Mouse (Mus musculus) hindbrain, embryonic 10.5 days (tissue): ENCODE data around the gene Nipal4. TPM values are rescaled to one million over a fixed set of nuclear protein-coding genes. Genes with fewer than 3 reads are reported as not detected.

Experiments
- polyA plus RNA-seq: library from polyadenylated mRNA; unstranded; fragments of >200 nt; fragmentation: Nextera tagmentation; extraction: Ambion mirVana; gene quantifications from 2 replicates; pipeline ENCODE4 v1.2.1, GENCODE M21; 2016

Nipal4 gene
- polyA plus RNA-seq, 1 experiment from 2014 or later = 0.65 TPM

Other genes starting within 250 kb of the Nipal4 start
- 8.0 and 8.7 TPM in 2 replicates for gene Lsm11, start 221.6 kb downstream of the Nipal4 start, polyA plus RNA-seq
- 13.5 and 15.6 TPM in 2 replicates for gene Thg1l, start 211.0 kb downstream of the Nipal4 start, polyA plus RNA-seq
- 0.14 TPM in 1 of 2 replicates, not detected in the other for gene Sox30, start 186.2 kb downstream of the Nipal4 start, polyA plus RNA-seq
- gene Gm12166, start 114.2 kb downstream of the Nipal4 start, polyA plus RNA-seq = 2.6 and 4.0 TPM in 2 replicates
- gene Adam19, start 110.5 kb downstream of the Nipal4 start, polyA plus RNA-seq = 12.9 and 14.0 TPM in 2 replicates
- 0.40 and 0.80 TPM in 2 replicates for gene Fndc9, start 69.0 kb upstream of the Nipal4 start, polyA plus RNA-seq
- 31.2 and 46.1 TPM in 2 replicates for gene Cyfip2, start 146.4 kb upstream of the Nipal4 start, polyA plus RNA-seq
- gene Itk, start 223.0 kb upstream of the Nipal4 start, polyA plus RNA-seq = not detected in 2 replicates
- not detected in 2 replicates for gene Fam71b, start 230.1 kb upstream of the Nipal4 start, polyA plus RNA-seq